Mouse (Mus musculus) neural tube, embryonic 14.5 days (tissue): ENCODE measurements around the gene Spsb1. TPM values are rescaled to one million over a fixed set of nuclear protein-coding genes. Genes with fewer than 3 reads are reported as not detected.

ENCODE experiments used
- ATAC-seq: fragments of 200-750 bp; cut with Nextera tagmentation; 2 replicates; pipeline ENCODE4 v1.8.0; 2017; ENCODE audit warnings: low read depth, mild to moderate bottlenecking, moderate TSS enrichment, moderate library complexity
- H3K27ac ChIP-seq: fragments of 300-500 bp; sonication (generic); 2 replicates; pipeline ENCODE4 v1.5.1; 2014; ENCODE audit warnings: low read depth, mild to moderate bottlenecking, control low read depth, low read length, moderate library complexity, mixed read lengths
- H3K27me3 ChIP-seq: fragments of 300-500 bp; sonication (generic); 2 replicates; pipeline ENCODE4 v1.6.1; 2014; ENCODE audit warnings: low read length; ENCODE audit not compliant: control insufficient read depth, insufficient read depth
- H3K36me3 ChIP-seq: fragments of 300-500 bp; sonication (generic); 2 replicates; pipeline ENCODE4 v1.6.1; 2014; ENCODE audit warnings: low read length, mixed read lengths; ENCODE audit not compliant: control insufficient read depth, insufficient read depth
- H3K4me1 ChIP-seq: fragments of 300-500 bp; sonication (generic); 2 replicates; pipeline ENCODE4 v1.6.1; 2014; ENCODE audit warnings: low read length; ENCODE audit not compliant: control insufficient read depth, insufficient read depth
- H3K4me2 ChIP-seq: fragments of 300-500 bp; sonication (generic); 2 replicates; pipeline ENCODE4 v1.6.1; 2014; ENCODE audit warnings: mild to moderate bottlenecking, low read depth, low read length, control low read depth
- H3K4me3 ChIP-seq: fragments of 300-500 bp; sonication (generic); 2 replicates; pipeline ENCODE4 v1.5.1; 2014; ENCODE audit warnings: low read depth, low read length, control low read depth, mixed read lengths
- H3K9ac ChIP-seq: fragments of 300-500 bp; sonication (generic); replicated peaks from 2 replicates; pipeline ENCODE4 v1.6.1; 2014; ENCODE audit warnings: low read depth, mild to moderate bottlenecking, control low read depth, low read length, mixed read lengths
- H3K9me3 ChIP-seq: fragments of 300-500 bp; sonication (generic); 2 replicates; pipeline ENCODE4 v1.6.1; 2016; ENCODE audit warnings: low read length; ENCODE audit not compliant: control insufficient read depth
- WGBS: fragments of 180-500 bp; shearing (Covaris S2); extraction: QIAGEN DNeasy Blood & Tissue Kit; methylation state at CpG from one replicate; pipeline ENCODE4 v1.1.7; 2014; 5-methylcytosine and 5-hydroxymethylcytosine counted together
- polyA plus RNA-seq: library from polyadenylated mRNA; unstranded; fragments of >200 nt; fragmentation: Nextera tagmentation; extraction: Ambion mirVana; gene quantifications from 2 replicates; pipeline ENCODE4 v1.2.1, GENCODE M21; 2014

Spsb1 gene
- polyA plus RNA-seq, 1 experiment from 2014 or later: 5.9 TPM

DNA sequence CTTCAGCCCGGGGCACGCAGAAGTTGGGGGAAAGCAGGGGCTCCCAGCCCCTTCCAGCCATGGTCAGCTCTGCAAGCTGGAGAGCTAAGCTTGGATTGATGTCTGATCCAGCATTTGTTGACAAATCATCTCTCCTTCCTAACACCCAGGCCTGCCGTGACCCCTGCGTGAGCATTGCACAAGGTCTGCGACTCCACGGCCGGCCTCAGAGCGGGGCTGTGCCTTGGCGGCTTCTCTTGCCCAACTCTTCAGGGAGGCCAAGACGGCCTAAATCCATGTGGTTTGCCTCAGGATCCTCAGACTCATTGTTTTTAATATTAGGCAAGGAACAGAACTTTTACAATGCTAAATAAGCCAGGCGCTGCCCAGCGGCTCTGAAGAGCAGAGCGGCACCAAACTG lies 3.6 kb downstream of the Spsb1 start:
- Histone ChIP-seq H3K4me1 (no peaks in the 10 kb centered on the region), H3K4me3 (no peak overlapping the region), H3K4me2 (no peak overlapping the region), H3K27me3 (peaks cover 4% of the 10 kb centered on the region; the same call in 1 of the 2 replicates), H3K9ac (no peak overlapping the region), H3K36me3 (no peaks in the 10 kb centered on the region), H3K27ac (no peak overlapping the region), H3K9me3 (no peaks in the 10 kb centered on the region)
- no peak for ATAC-seq
- 88% methylated on average over 13 of the region's 13 CpGs for WGBS

DNA sequence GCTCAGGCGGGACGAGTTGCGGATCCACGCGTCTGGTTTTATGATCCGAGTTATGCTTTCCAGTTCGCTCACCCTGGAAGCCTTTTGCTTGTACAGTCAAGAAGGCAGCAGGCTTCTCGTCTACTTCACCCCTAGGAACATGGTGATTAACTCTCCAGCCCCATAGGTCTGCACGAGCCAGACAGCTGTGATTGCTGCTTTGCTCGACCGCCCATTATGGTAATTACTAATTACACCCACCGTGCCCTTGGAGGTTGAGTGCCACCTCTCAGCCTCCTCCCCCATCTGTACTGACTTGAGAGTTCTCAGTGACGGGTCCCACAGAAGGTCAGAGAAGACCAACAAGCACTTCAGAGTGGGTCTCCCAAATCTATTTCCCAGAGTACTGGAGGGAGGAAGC lies 5.2 kb downstream of the Spsb1 start:
- WGBS: 49% methylated on average over 13 of the region's 13 CpGs
- no peaks in the 10 kb centered on the region for H3K9me3 ChIP-seq
- no peak overlapping the region for H3K4me2 ChIP-seq
- no peak overlapping the region for H3K9ac ChIP-seq
- no peaks in the 10 kb centered on the region for H3K27me3 ChIP-seq
- peaks cover 14% of the 10 kb centered on the region for H3K4me1 ChIP-seq
- ATAC-seq: no peak
- no peak overlapping the region for H3K4me3 ChIP-seq
- H3K27ac ChIP-seq: no peak overlapping the region
- H3K36me3 ChIP-seq: no peaks in the 10 kb centered on the region

GRCm38 (mm10) chr4:149948119-149948518 lies 6.7 kb downstream of the Spsb1 start:
- no peak overlapping the region for H3K4me2 ChIP-seq
- no peaks in the 10 kb centered on the region for H3K27me3 ChIP-seq
- H3K4me3 ChIP-seq: no peak overlapping the region
- 91% methylated on average over 5 of the region's 5 CpGs for WGBS
- ATAC-seq: no peak
- no peaks in the 10 kb centered on the region for H3K36me3 ChIP-seq
- H3K9ac ChIP-seq: no peak overlapping the region
- peaks cover 16% of the 10 kb centered on the region for H3K4me1 ChIP-seq
- H3K27ac ChIP-seq: no peak overlapping the region
- no peaks in the 10 kb centered on the region for H3K9me3 ChIP-seq

DNA sequence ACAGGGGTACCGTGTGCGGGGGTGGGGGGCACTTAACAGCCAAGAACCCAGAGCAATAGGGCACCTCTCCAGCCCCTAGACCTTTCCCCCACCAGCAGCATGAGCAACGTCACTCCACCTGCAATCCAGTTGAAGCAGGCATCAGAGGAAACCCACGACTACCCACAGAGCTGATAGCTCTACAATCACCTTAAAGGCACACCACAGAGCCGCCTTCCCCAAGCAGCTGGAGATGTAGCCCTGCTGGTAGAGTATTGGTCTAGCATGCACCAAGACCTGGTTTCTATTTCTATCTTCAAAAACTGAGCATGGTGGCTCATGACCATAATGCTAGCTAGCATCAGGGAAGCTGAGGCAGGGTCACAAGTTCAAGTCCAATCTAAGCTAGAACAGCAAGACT lies 7.4 kb downstream of the Spsb1 start:
- ATAC-seq: no peak
- Histone ChIP-seq H3K27ac (no peak overlapping the region), H3K4me3 (no peak overlapping the region), H3K27me3 (no peaks in the 10 kb centered on the region), H3K9me3 (no peaks in the 10 kb centered on the region), H3K4me1 (peaks cover 16% of the 10 kb centered on the region), H3K4me2 (no peak overlapping the region), H3K9ac (no peak overlapping the region), H3K36me3 (no peaks in the 10 kb centered on the region)
- 85% methylated on average over 5 of the region's 5 CpGs for WGBS

DNA sequence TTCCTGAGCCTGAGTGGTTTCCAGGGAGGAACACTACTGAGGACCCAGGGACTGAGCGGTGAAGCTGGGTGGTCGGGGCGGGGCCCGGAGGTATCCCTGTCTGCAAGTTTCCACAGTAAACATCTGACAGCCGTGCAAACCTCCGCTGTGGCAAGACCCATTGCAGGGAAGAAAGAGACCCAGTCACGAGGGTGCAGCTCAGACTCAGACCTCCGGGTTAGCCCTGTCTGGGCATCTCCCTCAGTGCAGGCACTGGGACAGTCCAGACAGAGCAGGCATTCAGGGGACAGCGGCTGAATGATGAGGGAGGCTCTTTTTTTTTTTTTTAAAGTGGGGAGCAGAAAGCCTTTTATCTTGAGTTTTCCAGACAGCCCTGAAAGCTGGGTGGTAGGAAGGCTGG lies 9.6 kb downstream of the Spsb1 start:
- Histone ChIP-seq H3K4me3 (no peak overlapping the region), H3K36me3 (no peaks in the 10 kb centered on the region), H3K27ac (no peak overlapping the region), H3K4me1 (peaks cover 16% of the 10 kb centered on the region), H3K4me2 (no peak overlapping the region), H3K27me3 (no peaks in the 10 kb centered on the region), H3K9ac (no peak overlapping the region), H3K9me3 (no peaks in the 10 kb centered on the region)
- peak; percentile 58; the same call in 1 of the 2 replicates for ATAC-seq
- 22% methylated on average over 9 of the region's 9 CpGs for WGBS

DNA sequence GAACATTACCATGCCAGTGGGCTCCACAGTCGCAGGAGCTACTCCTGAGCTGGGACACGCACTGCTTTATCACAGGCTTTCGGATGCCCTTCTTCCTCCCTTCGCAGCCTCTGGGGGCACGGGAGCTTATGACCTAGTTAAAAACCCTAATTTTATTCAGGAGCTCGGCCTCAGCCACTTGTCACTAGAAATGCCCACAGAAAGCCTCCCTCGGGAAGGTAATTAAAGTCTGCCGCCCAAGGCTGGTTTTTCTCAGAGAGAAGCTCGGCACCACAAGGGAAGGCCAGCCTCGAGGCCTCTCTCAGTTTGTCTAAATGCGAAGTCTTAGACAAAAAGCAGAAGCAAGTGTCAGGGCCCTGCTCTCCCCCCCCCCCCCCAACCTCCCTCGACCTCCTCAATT lies 10.6 kb downstream of the Spsb1 start:
- Histone ChIP-seq H3K36me3 (no peaks in the 10 kb centered on the region), H3K9ac (no peak overlapping the region), H3K4me2 (no peak overlapping the region), H3K9me3 (no peaks in the 10 kb centered on the region), H3K27me3 (no peaks in the 10 kb centered on the region), H3K4me3 (no peak overlapping the region), H3K27ac (no peak overlapping the region), H3K4me1 (peaks cover 16% of the 10 kb centered on the region)
- ATAC-seq: no peak
- WGBS: 19% methylated on average over 12 of the region's 12 CpGs

- WGBS: 45% methylated on average over 10 of the region's 10 CpGs
- Histone ChIP-seq H3K36me3 (no peaks in the 10 kb centered on the region), H3K27me3 (no peaks in the 10 kb centered on the region), H3K9ac (no peak overlapping the region), H3K4me2 (no peak overlapping the region), H3K4me3 (no peak overlapping the region), H3K4me1 (peaks cover 16% of the 10 kb centered on the region), H3K9me3 (no peaks in the 10 kb centered on the region), H3K27ac (no peak overlapping the region)
- no peak for ATAC-seq
Measured at GRCm38 (mm10) chr4:149942831-149943741, 11.8 kb downstream of the Spsb1 start.

GRCm38 (mm10) chr4:149941067-149941755 lies 13.6 kb downstream of the Spsb1 start:
- Histone ChIP-seq H3K4me1 (peaks cover 16% of the 10 kb centered on the region), H3K27ac (no peak overlapping the region), H3K9me3 (no peaks in the 10 kb centered on the region), H3K4me3 (no peak overlapping the region), H3K36me3 (no peaks in the 10 kb centered on the region), H3K4me2 (no peak overlapping the region), H3K9ac (no peak overlapping the region), H3K27me3 (no peaks in the 10 kb centered on the region)
- no peak for ATAC-seq
- WGBS: 86% methylated on average over 17 of the region's 18 CpGs

DNA sequence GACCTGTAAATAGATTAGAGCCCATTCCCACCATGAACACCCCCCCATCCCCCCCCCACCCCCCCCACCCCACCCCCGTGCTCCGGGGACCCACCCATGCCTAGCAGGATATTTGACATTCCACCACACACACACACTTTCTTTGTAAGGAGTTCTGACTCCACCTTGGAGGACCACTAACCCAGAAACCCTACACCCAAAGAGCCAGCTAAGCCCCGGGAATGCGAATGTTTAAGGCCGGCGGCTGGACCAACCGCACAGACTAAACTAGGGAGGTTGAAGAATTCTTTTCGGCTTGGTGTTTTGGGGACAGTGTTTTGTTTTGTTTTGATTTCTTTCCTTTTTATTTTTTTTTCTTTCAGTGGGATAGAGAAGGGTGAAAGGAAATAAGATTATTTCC lies 16.1 kb downstream of the Spsb1 start:
- Histone ChIP-seq H3K27me3 (no peaks in the 10 kb centered on the region), H3K4me3 (no peak overlapping the region), H3K9ac (no peak overlapping the region), H3K4me2 (no peak overlapping the region), H3K27ac (no peak overlapping the region), H3K36me3 (no peaks in the 10 kb centered on the region), H3K4me1 (no peaks in the 10 kb centered on the region), H3K9me3 (no peaks in the 10 kb centered on the region)
- 70% methylated on average over 8 of the region's 8 CpGs for WGBS
- ATAC-seq: no peak
